Mouse (Mus musculus): ENCODE data around the gene Slc29a4.

GRCm38 (mm10) chr5:142764306-142764705 lies 72.0 kb downstream of the Slc29a4 start:
- TF ChIP-seq CTCF (IDR thresholded peaks at IDR 0.05; ENCODE audit: low read depth) (no peak), EP300 (optimal IDR thresholded peaks at IDR 0.05) (no peak)
